Mouse (Mus musculus) kidney, embryonic 14.5 days (tissue): ENCODE measurements at regions not wholly inside any gene's neighbourhood (a gene's known extent, or its start where the extent isn't known, plus 50 kb on each side); places are given as distances from the start of the nearest gene placed in this dataset.

Experiments
- ATAC-seq: fragments of 200-750 bp; cut with Nextera tagmentation; 2 replicates; pipeline ENCODE4 v1.8.0; 2017; ENCODE audit warnings: moderate number of reproducible peaks, mild to moderate bottlenecking, moderate TSS enrichment, moderate library complexity; ENCODE audit not compliant: low FRiP score, low TSS enrichment
- H3K27ac ChIP-seq: fragments of 300-500 bp; sonication (generic); 2 replicates; pipeline ENCODE4 v1.5.1; 2014; ENCODE audit warnings: low read depth, mild to moderate bottlenecking, low read length, moderate library complexity, mixed read lengths
- H3K27me3 ChIP-seq: fragments of 300-500 bp; sonication (generic); 2 replicates; pipeline ENCODE4 v1.6.1; 2014; ENCODE audit warnings: mild to moderate bottlenecking, low read length; ENCODE audit not compliant: control insufficient read depth, insufficient read depth
- H3K36me3 ChIP-seq: fragments of 300-500 bp; sonication (generic); 2 replicates; pipeline ENCODE4 v1.6.1; 2014; ENCODE audit warnings: low read length, mixed read lengths; ENCODE audit not compliant: control insufficient read depth, insufficient read depth
- H3K4me1 ChIP-seq: fragments of 300-500 bp; sonication (generic); 2 replicates; pipeline ENCODE4 v1.6.1; 2014; ENCODE audit warnings: low read length, mixed read lengths; ENCODE audit not compliant: control insufficient read depth, insufficient read depth
- H3K4me2 ChIP-seq: fragments of 300-500 bp; sonication (generic); replicated peaks from 2 replicates; pipeline ENCODE4 v1.6.1; 2014; ENCODE audit warnings: low read depth, mild to moderate bottlenecking, low read length
- H3K4me3 ChIP-seq: fragments of 300-500 bp; sonication (generic); 2 replicates; pipeline ENCODE4 v1.5.1; 2014; ENCODE audit warnings: mild to moderate bottlenecking, low read length
- H3K9ac ChIP-seq: fragments of 300-500 bp; sonication (generic); 2 replicates; pipeline ENCODE4 v1.6.1; 2014; ENCODE audit warnings: low read depth, mild to moderate bottlenecking, low read length, moderate library complexity
- H3K9me3 ChIP-seq: fragments of 300-500 bp; sonication (generic); 2 replicates; pipeline ENCODE4 v1.6.1; 2016; ENCODE audit warnings: low read length; ENCODE audit not compliant: control insufficient read depth
- WGBS: fragments of 180-500 bp; shearing (Covaris S2); extraction: QIAGEN DNeasy Blood & Tissue Kit; methylation state at CpG from one replicate; pipeline ENCODE4 v1.1.7; 2014; 5-methylcytosine and 5-hydroxymethylcytosine counted together

GRCm38 (mm10) chr13:113536306-113536705 lies 82.1 kb downstream of the Snx18 start:
- Histone ChIP-seq H3K4me1 (0 out of 2 replicates have a peak, but pooled peaks cover 5% of the 10 kb centered on the region), H3K27me3 (no peaks in the 10 kb centered on the region), H3K4me2 (no peak overlapping the region), H3K36me3 (no peaks in the 10 kb centered on the region), H3K9me3 (no peaks in the 10 kb centered on the region), H3K4me3 (no peak overlapping the region), H3K9ac (no peak overlapping the region), H3K27ac (no peak overlapping the region)
- WGBS: 69% methylated on average over 4 of the region's 4 CpGs
- ATAC-seq: no peak

DNA sequence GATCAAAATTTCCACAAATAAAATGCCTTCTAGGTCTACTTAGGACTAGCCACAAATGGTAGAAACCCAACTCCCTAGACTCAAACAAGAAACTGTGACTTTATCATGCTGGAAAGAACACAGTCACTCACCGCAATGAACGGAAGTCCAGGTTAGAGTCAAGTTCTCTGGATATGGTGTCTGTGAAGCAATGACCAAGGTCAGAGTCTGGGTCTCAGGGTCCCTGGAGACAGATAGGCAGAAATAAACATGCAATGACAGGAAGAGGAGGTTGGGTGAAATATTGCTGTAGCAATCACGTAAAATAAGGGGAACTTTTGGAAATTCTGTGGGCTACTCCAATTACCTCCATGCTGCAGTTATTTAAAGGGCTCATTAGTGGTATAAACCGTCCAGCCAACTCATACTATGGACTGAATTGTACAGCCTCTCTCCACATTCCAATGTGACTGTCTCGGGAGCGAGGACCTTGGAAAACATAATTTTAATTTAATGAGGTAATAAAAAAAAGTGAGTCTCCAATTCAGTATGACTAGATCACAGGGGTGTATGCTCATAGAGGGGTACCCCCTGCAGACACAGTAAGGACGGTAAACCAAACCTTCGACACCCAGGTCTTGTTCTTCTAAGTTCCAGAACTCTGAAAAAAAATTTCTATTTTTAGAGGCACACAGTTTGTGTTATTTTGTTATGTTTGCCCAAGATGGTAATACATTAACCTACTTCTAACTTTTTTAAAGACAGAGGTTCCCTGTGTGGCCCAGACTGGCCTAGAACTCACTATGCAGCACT lies 83.5 kb downstream of the Snx18 start:
- ATAC-seq: no peak
- no peaks in the 10 kb centered on the region for H3K36me3 ChIP-seq
- no peak overlapping the region for H3K27ac ChIP-seq
- H3K4me1 ChIP-seq: 0 out of 2 replicates have a peak, but pooled peaks cover 5% of the 10 kb centered on the region
- H3K9ac ChIP-seq: no peak overlapping the region
- H3K9me3 ChIP-seq: no peaks in the 10 kb centered on the region
- H3K4me3 ChIP-seq: no peak overlapping the region
- 56% methylated on average over 8 of the region's 8 CpGs for WGBS
- H3K27me3 ChIP-seq: no peaks in the 10 kb centered on the region
- no peak overlapping the region for H3K4me2 ChIP-seq

DNA sequence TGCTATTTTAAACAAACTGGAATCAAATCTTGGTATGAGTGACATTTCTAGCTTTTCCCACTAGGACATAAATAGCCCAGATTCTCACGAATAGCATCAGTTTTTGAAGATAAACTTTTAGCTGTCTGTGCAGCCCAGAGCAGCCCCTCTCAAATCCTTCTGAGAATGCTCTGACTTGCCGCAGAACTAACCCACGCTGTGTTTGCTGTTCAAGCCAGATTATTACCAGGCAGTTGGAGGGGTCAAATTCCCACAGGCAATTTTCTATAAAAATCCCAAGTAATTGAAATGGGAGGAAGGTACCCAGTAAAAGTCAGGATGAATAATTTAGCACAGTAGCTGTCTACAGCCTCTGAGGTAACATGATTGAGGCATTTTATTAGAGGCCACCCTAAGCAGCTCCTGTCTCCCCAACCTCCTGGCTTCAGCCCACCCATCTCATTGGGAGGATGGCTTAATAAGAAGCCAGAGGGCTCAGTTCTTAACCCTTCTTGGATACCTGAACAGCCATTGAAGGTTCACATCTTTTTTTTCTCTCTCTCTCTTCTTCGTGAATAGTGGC lies 84.4 kb downstream of the Snx18 start:
- no peak overlapping the region for H3K27ac ChIP-seq
- no peak overlapping the region for H3K9ac ChIP-seq
- H3K27me3 ChIP-seq: no peaks in the 10 kb centered on the region
- ATAC-seq: no peak
- H3K9me3 ChIP-seq: no peaks in the 10 kb centered on the region
- 52% methylated on average over 4 of the region's 4 CpGs for WGBS
- no peak overlapping the region for H3K4me3 ChIP-seq
- no peak overlapping the region for H3K4me2 ChIP-seq
- H3K36me3 ChIP-seq: no peaks in the 10 kb centered on the region
- 0 out of 2 replicates have a peak, but pooled peaks cover 5% of the 10 kb centered on the region for H3K4me1 ChIP-seq

GRCm38 (mm10) chr13:113526997-113527396 lies 91.4 kb downstream of the Snx18 start:
- Histone ChIP-seq H3K27ac (no peak overlapping the region), H3K4me3 (no peak overlapping the region), H3K27me3 (no peaks in the 10 kb centered on the region), H3K4me1 (no peaks in the 10 kb centered on the region), H3K4me2 (no peak overlapping the region), H3K9me3 (no peaks in the 10 kb centered on the region), H3K9ac (no peak overlapping the region), H3K36me3 (no peaks in the 10 kb centered on the region)
- no peak for ATAC-seq
- WGBS: 66% methylated on average over 6 of the region's 6 CpGs

DNA sequence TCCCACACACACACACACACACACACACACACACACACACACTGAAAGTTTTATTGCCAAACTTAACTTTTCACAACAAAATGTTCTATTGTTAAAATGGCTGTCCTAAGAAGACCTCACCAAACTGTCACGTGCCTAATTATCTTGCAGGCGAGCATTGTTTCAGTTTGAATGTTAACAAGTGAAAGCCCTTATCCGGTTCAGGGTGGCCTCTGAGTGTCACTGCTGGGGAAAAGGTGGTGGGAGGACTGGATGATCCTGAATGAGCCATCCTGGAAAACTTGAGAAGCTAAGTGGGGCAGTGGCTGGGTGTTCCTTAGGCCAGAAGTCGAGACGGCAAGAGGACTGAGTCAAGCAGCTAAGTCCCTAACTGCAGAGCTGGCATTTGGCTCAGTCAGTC lies 94.9 kb downstream of the Snx18 start:
- Histone ChIP-seq H3K27me3 (no peaks in the 10 kb centered on the region), H3K9ac (no peak overlapping the region), H3K4me2 (no peak overlapping the region), H3K27ac (no peak overlapping the region), H3K4me3 (no peak overlapping the region), H3K9me3 (no peaks in the 10 kb centered on the region), H3K36me3 (no peaks in the 10 kb centered on the region), H3K4me1 (no peaks in the 10 kb centered on the region)
- WGBS: 77% methylated on average over 5 of the region's 5 CpGs
- no peak for ATAC-seq

DNA sequence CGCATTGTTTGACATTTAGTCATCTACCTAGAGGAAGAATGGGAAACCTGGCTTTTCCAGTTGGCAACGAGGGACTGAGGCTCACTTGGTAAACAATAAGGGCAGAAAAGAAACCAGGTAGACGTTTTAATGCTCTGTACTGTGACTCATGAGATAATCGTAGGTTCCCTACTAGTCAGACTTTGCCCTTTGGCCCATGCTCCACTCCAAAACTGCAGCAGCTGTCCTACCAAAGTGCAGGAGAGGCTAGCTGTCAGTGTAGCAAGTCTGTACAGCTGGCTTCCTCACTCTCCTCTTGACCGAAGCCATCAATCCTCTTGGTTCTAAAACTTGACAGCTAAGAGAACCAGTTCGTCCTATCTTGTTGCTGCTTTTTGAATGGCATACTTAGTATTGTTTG lies 100.2 kb downstream of the Snx18 start:
- Histone ChIP-seq H3K27me3 (no peaks in the 10 kb centered on the region), H3K9me3 (no peaks in the 10 kb centered on the region), H3K4me1 (no peaks in the 10 kb centered on the region), H3K27ac (no peak overlapping the region), H3K9ac (no peak overlapping the region), H3K36me3 (no peaks in the 10 kb centered on the region), H3K4me3 (no peak overlapping the region), H3K4me2 (no peak overlapping the region)
- ATAC-seq: no peak
- 65% methylated on average over 6 of the region's 6 CpGs for WGBS

DNA sequence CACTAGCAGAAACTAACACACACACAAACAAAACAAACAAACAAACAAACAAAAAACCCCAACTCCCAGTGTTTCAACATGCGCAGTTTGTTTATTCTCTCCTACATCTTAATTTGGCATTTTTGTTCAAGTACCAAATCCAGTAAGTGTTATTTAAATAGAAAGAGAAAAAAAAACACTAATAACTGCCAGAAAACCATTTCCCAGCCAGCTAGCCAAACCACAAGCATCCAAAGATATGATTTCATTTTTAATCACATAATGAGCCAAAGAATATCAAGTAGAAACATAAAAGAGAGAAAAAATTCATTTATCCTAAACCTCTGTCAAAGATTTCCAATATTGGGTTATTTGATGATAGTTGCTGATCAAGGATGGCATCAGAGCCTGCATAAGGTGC lies 102.3 kb downstream of the Snx18 start:
- no peak overlapping the region for H3K9ac ChIP-seq
- no peaks in the 10 kb centered on the region for H3K27me3 ChIP-seq
- no peaks in the 10 kb centered on the region for H3K4me1 ChIP-seq
- WGBS: 94% methylated on average over 1 of the region's 1 CpGs
- H3K36me3 ChIP-seq: no peaks in the 10 kb centered on the region
- ATAC-seq: no peak
- H3K9me3 ChIP-seq: no peaks in the 10 kb centered on the region
- H3K27ac ChIP-seq: no peak overlapping the region
- H3K4me2 ChIP-seq: no peak overlapping the region
- H3K4me3 ChIP-seq: no peak overlapping the region

- ATAC-seq: 0 out of 2 replicates have a peak, but pooled peaks have one; percentile 39
- Histone ChIP-seq H3K4me1 (no peaks in the 10 kb centered on the region), H3K9me3 (no peaks in the 10 kb centered on the region), H3K27me3 (no peaks in the 10 kb centered on the region), H3K9ac (no peak overlapping the region), H3K4me2 (no peak overlapping the region), H3K36me3 (no peaks in the 10 kb centered on the region), H3K27ac (peak overlapping the region; percentile 57; the same call in 1 of the 2 replicates), H3K4me3 (no peak overlapping the region)
- 29% methylated on average over 7 of the region's 7 CpGs for WGBS
These were observed 103.2 kb downstream of the Snx18 start for GRCm38 (mm10) chr13:113515162-113515600.
